Mouse (Mus musculus): ENCODE data around the gene Bmp6.

Gene Bmp6
- long read RNA-seq, experiment 1, partial matches to known transcripts = 0 of 1 reads
- long read RNA-seq, experiment 1, other reads (novel, unspliced or antisense) = 1 of 1 reads
- long read RNA-seq, experiment 2 = 0 reads

GRCm38 (mm10) chr13:38344713-38345430, at the start of gene Bmp6:
Gene Bmp6 (plus strand): TSS chr13:38345107.
- intact Hi-C loops (cut with DNase I) = loop anchor here (5.0 to 10.0 kb wide), 2 partner anchors 237 to 280 kb away; no protein-coding TSS in a partner anchor

- intact Hi-C loops (cut with DNase I) = no loop called here
Observed at GRCm38 (mm10) chr13:38296166-38296565, 48.7 kb upstream of the Bmp6 start.

GRCm38 (mm10) chr13:38296601-38297000, 48.3 kb upstream of the Bmp6 start:
- intact Hi-C loops (cut with DNase I) = no loop called here

- intact Hi-C loops (cut with DNase I) = no loop called here
Observed at GRCm38 (mm10) chr13:38311125-38311524, 33.8 kb upstream of the Bmp6 start.

GRCm38 (mm10) chr13:38312357-38313040, 32.4 kb upstream of the Bmp6 start:
- intact Hi-C loops (cut with DNase I) = no loop called here

GRCm38 (mm10) chr13:38314590-38314989, 30.3 kb upstream of the Bmp6 start:
- intact Hi-C loops (cut with DNase I) = no loop called here

- intact Hi-C loops (cut with DNase I) = no loop called here
Observed at GRCm38 (mm10) chr13:38318418-38318817, 26.5 kb upstream of the Bmp6 start.

GRCm38 (mm10) chr13:38320354-38320753, 24.6 kb upstream of the Bmp6 start:
- intact Hi-C loops (cut with DNase I) = no loop called here

GRCm38 (mm10) chr13:38324452-38324851, 20.5 kb upstream of the Bmp6 start:
- intact Hi-C loops (cut with DNase I) = no loop called here

GRCm38 (mm10) chr13:38327377-38327776, 17.5 kb upstream of the Bmp6 start:
- intact Hi-C loops (cut with DNase I) = no loop called here

GRCm38 (mm10) chr13:38333496-38333895, 11.4 kb upstream of the Bmp6 start:
- intact Hi-C loops (cut with DNase I) = loop anchor here (10.0 kb wide), 1 partner anchor 269 kb away; no protein-coding TSS in a partner anchor

- intact Hi-C loops (cut with DNase I) = loop anchor here (5.0 to 10.0 kb wide), 2 partner anchors 240 to 282 kb away; no protein-coding TSS in a partner anchor
Observed at GRCm38 (mm10) chr13:38342598-38342997, 2.3 kb upstream of the Bmp6 start.

GRCm38 (mm10) chr13:38343202-38343601, 1.7 kb upstream of the Bmp6 start:
- intact Hi-C loops (cut with DNase I) = loop anchor here (5.0 to 10.0 kb wide), 2 partner anchors 239 to 282 kb away; no protein-coding TSS in a partner anchor

- intact Hi-C loops (cut with DNase I) = loop anchor here (10.0 kb wide), 1 partner anchor 279 kb away; no protein-coding TSS in a partner anchor
Observed at GRCm38 (mm10) chr13:38345431-38345820, 519 bp downstream of the Bmp6 start.

- intact Hi-C loops (cut with DNase I) = loop anchor here (10.0 kb wide), 1 partner anchor 278 kb away; no protein-coding TSS in a partner anchor
Observed at GRCm38 (mm10) chr13:38346096-38346915, 1.4 kb downstream of the Bmp6 start.

- intact Hi-C loops (cut with DNase I) = loop anchor here (10.0 kb wide), 1 partner anchor 278 kb away; no protein-coding TSS in a partner anchor
Observed at GRCm38 (mm10) chr13:38347021-38347774, 2.3 kb downstream of the Bmp6 start.

GRCm38 (mm10) chr13:38347775-38348135, 2.8 kb downstream of the Bmp6 start:
- intact Hi-C loops (cut with DNase I) = loop anchor here (10.0 kb wide), 1 partner anchor 277 kb away; no protein-coding TSS in a partner anchor

- intact Hi-C loops (cut with DNase I) = loop anchor here (10.0 kb wide), 1 partner anchor 276 kb away; no protein-coding TSS in a partner anchor
Observed at GRCm38 (mm10) chr13:38349046-38349445, 4.1 kb downstream of the Bmp6 start.

- intact Hi-C loops (cut with DNase I) = loop anchor here (10.0 kb wide), 1 partner anchor 275 kb away; no protein-coding TSS in a partner anchor
Observed at GRCm38 (mm10) chr13:38349818-38350217, 4.9 kb downstream of the Bmp6 start.

- intact Hi-C loops (cut with DNase I) = no loop called here
Observed at GRCm38 (mm10) chr13:38351996-38352395, 7.1 kb downstream of the Bmp6 start.
